Mouse (Mus musculus) layer of hippocampus, adult 11-12 months (tissue): ENCODE data around the gene Galnt12.
A peak's percentile ranks its signal among the peaks of the same experiment; 100 is the strongest.

Source experiments
- DNase-seq: peaks from one replicate; pipeline ENCODE4 v3.0.0; 2022; ENCODE audit warnings: low spot score

Gene Galnt12

DNA sequence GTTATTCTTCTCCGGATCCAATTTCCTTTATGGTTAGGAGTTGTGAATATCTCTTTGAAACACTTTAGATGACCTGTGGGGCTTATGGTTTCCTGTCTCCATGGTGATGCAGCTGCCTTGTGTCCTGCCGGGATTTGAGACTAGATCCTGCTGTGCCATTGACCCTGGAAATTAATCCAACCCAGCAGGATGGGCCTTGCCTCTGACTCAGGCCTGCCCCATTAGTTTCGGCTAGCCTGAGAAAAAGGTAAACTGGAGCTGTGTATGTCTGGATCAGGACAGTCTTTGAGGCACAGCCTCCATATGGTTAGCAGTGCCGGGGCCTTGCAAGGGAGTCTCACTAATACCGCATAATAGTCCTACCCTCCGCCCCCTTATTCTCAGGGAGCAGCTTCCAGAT lies 1.9 kb downstream of the Galnt12 start:
- no peak for DNase-seq

DNA sequence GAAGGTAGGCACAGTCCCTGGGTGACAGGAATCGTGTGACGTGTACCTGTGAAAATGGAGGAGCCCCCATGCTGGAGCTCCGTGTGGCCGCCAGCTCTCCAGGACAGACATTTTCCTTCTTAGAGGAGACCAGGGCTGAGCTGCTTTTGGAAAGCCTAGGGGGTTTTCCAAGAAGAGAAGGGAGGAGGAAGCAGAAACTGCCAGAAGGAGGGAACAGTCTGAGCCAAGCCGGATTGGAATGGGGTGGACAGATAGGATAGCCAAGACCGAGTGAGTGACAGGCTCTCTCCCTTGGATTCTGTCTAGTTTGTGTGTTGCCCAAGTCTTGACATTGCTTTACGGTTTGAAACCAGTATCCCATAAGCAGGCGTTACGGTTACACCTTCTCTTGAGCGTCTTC lies 11.9 kb downstream of the Galnt12 start:
- no peak for DNase-seq

DNA sequence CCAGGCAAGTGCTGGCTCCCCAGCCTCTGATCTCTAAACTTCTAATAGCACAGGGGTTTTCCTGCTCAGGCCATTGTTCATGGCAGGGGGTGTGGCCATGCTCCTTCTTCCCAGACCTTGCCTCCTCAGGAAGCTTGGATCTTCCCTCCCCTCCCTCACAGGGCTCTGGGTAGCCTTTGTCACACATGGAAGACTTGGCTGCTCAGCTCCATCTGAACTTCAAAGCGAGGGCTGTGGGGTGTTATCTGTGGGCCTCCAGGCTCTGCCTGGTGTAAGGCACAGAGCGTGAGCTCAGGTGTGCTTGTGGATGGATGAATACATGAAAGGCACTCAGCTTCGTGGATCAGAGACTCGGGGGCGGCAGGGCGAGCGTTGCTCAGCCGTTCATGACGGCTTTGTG lies 20.2 kb downstream of the Galnt12 start:
- no peak for DNase-seq

DNA sequence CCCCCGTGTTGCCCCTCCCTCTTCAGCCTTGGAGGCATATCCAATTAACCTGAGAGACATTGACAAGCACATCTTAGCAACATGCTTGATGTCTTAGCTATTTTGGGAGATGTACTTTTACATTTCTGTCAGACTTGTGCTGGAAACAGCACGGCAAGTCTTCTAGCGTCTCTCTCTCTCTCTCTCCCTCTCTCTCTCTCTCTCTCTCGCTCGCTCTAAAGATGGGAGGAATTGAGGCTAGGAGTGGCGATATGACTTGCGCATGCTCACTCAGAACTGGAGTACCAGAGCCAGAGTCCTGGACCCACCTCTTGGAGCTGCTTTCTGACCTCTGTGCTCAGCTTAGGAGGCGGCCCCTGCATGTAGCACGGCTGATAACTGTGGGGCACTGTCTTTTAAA lies 20.9 kb downstream of the Galnt12 start:
- no peak for DNase-seq

DNA sequence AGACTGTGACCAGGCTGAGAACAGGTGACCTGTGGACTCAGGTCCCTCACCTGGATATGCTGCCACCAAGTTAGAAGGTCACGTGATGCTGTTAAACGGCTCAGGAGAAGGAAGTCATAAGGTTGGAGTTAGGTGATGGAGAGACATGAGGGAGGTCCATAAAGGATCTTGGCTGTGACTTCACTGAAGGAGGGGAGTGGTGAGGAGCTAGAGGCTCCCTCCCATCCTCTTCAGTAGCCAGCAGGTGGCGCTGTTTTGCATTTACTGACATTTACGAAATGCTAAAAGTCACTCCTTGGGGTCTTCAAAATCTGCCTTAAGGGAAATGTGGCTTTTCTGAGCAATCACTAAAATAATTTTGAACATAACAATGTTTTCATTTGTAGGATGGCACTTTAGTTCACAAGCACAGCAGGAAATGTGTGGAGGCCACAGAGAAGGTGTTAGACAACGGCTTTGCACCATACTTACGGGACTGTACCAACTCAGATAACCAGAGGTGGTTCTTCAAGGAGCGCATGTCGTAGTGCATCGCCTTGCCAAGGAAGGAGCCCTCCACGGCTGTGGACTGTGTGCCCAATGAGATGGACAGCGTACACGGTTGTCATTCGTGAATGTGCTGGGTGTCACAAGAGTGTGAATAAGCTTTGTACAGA lies 30.5 kb downstream of the Galnt12 start:
- peak; percentile 41 for DNase-seq

DNA sequence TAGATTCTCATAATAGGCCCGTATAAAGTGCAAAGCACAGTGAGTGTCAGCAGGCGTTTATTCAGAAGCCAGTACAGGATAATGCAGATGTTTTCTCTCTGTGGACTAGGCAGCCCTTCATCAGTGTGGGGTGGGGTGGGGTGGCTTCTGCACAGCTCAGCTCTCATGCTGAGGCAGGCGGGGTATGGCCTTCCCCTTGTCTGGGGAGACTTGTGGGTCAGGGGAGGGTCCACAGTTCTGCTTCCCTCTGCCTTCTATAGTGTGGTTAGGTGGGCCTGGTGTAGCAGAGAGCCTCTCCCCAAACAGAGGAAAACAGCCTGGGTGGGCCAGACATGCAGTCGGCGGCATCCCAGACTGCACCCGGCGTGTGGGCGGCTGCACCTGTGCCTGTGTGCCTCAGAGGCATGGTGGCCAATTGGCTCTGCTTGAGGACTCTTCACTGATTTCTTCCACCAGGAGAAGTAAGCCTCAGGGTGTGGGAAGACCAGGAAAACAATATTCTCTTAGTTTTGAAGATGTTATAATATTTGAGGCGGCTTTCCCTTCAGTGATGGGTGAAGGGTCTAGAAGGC lies 32.5 kb downstream of the Galnt12 start:
- DNase-seq = peak; percentile 67

DNA sequence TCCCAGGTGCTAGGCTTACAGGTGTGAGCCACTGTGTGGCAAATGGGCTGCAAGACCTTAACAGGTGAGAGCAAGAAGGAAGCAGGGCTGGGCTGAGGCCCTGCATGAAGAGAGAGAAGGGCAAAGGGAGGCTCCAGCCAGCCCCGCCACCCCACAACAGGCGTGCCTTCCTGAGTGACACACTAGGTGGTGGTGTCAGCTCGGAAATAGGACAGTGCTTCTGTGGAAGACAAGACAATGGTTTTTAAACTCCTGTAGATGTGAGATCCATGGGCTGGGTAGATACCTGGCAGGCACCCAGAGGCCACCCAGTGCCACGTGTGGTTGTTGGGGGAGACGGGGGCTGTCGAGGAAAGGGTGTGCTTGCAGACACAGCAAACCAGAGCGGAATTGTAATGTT lies 36.8 kb downstream of the Galnt12 start:
- DNase-seq = peak; percentile 17

DNA sequence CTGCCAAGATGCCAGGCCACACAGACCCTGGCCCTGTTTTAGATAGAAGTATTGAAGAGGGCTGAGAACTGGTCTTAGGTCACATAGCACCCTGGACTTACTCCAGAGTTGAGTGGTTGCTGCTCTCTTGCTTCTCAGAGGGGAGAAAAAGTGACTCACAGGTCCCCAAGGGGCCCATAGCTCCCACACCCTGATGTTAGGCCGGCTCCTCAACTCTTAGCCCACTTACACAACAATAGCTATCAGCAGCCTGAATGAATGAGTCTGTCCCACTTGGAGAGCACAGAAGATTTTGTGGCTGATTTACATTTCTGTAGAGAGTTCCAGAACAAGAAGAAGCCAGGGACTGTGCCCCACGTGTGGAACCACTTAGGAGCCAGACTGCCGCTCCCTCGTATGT lies 37.9 kb downstream of the Galnt12 start:
- no peak for DNase-seq

DNA sequence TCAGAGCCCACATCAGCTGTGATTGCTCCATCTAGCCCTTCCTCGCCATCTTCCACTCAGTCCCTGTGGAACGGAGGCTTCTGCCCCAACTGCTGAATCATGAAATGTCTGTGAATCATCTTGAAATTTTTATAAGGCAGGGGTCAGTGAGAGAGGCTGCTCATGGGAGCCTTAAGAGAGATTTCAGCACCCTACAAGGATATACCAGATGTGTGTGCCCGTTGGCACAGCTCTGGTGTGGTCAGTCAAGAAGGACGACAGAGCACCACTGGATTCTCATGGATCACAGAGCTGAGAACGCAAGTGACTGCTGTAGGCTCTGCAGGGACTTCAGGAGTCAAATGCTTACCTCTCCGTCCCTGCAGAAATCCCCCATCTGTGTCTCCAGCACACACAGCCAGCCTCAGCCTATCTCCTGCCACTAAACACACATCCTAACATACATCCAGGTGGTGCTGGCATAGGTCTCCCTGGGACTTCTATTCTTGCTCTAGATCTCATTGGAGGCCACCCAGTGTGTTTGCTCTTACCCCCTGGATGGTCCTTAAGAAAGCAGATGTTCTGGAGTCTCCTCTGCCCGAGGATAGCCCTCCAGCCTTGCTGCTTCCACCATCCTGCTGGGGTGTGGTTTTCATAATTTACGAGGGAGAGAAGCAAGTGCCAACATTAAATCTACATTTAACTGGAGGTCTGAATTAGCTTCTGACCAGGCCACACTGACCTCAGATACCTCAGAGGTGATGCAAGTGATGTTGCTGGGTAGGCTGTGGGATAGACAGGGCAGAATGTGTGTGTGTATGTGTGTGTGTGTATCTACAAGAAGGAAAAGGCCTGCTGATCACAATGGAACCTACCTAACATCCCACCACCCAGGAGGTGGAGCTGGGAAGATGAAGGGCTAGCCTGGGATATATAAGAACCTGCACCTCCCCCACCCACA lies 38.7 kb downstream of the Galnt12 start:
- no peak for DNase-seq

DNA sequence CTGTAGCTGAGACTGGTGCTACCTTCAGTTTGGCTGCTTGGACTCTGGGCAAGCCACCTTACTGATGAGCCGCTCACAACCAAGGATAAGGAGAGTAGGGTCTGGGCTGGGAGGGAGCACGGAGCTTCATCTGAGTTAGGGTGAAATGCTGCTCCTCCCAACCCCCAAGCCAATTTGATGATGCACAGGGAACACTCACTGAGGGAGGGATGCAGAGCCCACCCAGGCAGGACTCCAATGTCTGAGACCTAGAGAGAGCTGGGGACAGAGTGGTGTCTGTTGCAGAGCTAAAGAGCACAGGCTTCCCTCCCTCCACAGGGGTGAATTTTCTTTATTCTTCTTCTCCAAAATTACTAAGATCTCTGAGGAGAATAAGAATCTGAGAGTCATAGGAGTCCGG lies 40.2 kb downstream of the Galnt12 start:
- DNase-seq = no peak

DNA sequence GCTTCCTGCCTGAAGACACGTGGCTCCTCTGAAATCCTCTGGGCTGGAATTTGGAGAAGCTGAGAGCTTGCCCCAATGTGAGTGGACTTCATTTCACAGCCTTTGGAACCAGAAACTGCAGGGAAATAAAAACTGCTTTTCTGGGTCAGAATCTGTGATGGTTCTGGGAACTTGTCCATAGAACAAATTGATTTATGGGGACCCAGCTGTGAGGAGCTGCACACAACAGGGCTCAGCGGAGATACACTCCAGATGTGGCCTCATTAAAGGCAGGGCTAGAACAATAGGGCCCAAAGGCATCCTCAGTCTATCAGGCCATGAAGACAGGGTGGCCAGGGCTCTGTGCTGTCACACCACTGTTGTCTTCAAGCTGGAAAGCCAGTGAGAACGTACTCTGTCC lies 40.7 kb downstream of the Galnt12 start:
- DNase-seq = no peak

DNA sequence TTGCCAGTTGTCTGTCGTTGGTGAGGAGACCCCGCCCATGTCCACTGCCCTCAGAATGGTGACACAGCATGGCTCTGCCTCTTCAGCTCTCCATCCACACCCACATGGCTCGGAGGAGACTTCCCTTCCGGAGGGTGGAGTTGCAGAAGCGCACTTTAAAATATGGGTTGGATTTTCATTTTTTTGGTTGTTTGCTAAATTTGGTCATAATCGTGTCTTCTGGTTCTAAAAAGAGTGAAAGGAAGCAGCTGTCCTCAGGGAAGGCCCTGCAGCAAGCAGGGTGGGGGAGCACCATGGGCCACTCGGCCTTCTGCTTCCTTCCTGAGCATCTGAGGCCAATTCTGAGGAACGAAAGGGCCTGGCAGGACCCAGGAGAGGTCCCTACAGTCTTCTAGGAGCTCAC lies 45.0 kb downstream of the Galnt12 start:
- DNase-seq = no peak

DNA sequence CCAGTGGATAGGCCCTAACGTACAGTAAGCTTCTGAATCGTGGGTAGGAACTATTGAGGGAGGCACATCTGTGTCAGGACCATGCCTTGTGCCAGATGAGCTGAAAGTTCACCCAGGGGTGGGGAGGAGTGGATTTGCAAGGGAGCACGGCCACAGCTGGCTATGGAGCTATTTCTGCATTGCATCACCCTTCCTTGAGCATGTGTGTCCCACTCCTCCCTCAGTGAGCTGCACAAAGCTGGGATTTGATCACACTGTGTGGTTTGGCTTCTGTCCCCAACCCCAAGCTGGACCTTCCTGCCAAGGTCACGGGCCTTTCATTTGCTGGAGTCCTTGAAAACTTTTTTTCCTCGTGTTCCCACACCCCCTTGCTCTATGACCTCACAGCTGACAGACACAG lies 45.8 kb downstream of the Galnt12 start:
- DNase-seq = no peak

DNA sequence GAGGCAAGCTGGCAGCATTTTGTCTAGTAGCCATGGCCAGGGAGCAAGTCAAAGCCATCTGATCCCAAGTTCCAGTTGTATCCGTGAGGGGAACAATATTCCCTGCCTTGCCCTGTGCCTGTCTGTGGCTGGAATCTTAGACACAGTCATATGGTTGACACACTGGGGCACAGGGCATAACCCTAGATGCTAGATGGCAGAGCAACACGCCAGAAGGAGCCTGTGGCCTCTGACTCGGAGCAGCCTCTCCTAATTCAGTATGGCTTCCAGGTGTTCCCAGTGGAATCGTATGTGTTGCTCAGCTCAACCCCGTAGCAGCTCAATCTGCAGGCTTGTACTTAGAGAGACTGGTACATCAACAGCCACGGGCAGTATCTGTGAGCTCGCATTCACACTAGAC lies 46.7 kb downstream of the Galnt12 start:
- DNase-seq = no peak

DNA sequence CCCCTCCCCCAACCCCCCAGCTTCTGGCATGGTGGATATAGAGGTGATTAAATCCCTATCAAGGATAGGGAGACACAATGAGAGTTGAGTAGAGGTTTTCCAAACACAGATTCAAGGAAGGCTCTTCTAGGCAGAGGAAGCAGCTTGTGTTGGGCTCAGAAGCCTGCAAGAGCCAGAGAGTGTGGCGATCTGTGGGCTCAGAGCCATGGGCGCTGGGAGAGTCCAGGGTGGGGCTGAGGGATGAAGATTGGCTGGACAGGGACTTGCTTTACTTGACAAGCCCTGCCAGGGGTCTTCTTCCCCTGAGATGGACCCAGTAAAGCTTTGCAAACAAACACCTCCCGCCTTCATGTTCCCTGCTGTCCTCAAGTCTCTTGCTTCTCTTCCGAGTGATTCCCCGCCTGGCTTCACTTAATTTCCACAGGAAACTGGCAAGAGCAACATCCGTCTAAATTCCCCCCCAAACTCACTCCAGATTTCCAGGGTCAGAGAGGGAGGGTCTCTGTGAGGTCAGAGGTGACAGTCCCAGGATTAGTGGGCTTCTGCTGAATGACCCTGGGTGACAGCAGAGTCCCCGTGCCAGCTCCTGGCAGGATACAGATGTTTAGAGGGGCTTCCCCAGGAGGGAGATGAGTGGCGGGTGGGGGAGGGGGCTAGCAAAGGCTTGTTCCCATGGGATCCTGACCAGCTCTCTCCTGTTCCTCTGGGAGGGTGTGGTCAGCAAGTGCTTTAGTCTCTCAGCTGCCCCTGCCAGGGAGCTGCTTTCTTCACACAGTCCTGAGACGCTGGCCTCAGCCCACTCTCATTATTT lies 47.5 kb downstream of the Galnt12 start:
- DNase-seq = no peak

DNA sequence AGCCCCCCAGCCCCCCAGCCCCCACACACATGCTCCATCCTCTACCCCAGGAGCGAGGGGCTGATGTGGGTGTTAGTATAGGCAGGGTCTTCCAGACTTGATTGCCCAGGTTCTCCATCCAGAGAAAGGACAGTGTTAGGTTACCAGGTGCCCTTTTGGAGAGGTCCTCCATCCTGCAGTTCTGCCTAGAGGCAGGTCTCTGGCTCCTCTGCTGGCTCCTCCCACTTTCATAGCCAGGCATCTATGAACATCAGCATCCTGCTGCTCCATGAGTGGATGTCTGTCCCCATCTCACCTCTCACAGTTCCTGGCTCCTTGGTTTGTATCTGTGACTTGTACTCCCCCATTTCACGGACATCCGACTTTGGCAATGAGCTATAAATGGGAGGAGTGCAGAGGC lies 48.6 kb downstream of the Galnt12 start:
- no peak for DNase-seq

DNA sequence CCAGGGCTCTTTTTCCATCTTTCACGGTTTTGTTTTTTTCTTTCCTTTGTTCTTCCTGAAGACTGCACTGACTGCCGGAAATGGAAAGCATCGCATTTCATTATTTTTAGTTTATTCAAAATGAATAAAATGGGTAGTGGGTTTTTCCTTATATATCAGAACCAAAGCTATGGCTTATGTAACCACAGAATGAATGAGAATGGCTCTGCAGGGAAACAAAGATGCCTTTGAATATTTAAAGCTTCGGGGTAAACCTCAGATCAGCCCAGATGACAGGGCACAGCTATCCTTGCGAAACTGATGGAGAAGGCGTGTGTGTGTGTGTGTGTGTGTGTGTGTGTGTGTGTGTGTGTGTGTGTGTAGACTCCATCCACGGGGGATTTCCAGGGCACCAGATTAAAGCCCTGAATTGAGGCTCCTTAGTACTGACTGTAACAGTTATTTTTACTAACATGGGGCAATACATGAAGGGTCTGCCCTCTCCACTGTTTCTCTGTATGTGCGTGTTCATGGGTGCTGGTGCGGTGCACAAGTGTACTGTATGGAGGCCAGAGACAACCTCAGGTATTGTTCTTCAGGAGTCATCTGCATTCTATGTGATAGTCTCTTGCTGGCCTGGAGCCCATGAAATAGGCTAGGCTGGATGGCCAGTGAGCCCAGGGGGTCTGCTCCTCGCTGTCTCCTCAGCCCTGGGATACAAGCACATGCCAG lies 49.9 kb downstream of the Galnt12 start:
- no peak for DNase-seq

DNA sequence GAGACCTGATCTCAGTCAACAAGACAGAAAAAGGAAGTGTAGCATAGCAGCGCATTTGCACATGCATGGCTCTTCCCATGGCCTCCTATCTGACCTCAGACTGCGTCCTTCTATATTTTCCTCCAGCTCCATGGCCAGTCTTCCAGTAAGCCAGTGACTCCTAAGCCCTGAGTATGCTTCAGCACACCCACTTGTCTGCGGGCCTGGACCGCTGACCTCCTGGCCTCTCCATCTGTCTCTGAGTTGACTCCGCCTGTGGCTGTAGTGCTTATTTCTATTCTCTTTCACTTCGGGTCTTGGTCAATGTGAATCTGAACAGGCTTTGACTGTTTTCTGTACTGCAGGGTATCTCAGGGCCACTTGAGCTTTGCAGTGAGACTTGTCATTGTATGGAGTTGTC lies 52.1 kb downstream of the Galnt12 start:
- DNase-seq = no peak

DNA sequence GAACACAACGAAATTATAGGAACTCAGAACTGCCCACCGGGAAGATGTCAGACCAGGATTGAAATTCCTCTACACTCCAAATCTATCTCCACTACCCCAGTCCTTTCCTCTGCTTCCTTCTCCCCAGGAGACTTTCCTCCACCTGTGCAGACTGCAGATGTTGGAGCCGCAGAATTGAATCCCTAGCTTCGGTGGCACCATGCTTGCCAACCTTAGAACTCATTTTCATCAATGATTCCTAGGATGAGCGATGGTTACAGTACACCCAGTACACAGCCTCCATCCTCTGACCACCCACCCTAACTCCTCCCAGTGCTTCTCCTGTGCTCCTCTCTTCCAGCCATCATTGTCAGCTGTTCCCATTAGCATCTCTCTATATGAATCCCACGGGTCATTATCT lies 53.6 kb downstream of the Galnt12 start:
- DNase-seq = no peak

DNA sequence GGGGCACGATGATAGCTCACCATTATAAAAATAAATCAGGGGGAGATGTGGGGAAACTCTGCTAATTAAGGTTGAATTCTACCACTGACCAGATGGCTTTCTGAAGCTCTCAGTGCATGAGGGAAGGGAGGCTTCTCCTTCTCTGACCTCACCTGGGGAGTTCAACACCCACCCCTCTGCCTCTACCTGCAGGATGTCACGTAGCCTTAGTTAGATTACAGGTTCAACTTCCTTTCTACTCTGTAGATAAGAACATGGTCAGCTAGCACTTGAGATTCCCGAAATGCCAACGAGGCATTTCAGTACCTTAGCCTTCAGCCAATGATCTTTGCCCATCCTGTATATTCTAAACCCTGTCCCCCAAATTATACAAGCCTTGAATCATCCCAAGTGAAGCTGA lies 54.9 kb downstream of the Galnt12 start:
- no peak for DNase-seq

DNA sequence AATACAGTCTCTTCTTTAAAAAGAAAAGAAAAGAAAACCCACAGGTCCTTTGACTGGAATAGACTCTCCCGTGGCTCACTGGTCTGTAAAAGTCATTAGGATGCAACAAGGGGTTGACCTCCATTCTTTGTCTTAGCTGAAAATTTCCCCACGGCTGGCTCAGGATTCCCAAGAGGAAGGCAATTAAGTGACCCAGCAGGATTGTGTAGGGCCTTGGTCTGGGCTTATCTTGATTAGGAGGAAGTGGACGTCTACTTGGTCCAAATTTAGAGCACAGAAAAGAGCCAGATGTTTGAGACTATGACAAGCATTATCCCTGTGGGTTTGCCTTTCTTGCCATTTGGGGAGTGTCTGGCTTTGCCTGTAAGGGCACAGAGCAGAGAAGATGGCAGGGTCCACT lies 58.3 kb downstream of the Galnt12 start:
- DNase-seq = no peak

DNA sequence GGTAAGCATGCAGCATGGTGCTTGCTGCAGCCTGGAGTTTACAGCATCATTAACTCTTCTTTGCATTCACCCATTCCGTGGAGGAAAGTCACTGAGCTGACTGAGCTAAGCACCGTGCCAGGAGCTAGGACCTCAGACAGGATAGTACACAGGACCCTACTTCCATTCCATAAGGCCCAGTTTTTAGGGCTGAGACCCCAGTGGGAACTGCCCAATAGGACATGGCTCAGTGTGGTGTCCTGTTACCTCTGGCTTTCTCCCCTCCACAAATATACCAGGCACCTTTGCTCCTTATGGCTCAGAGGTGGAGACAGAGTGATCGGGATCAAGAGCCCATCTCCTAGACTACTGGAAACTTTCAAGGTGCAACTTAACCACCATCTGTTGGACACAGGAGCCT lies 59.1 kb downstream of the Galnt12 start:
- DNase-seq = no peak
